Mouse (Mus musculus): ENCODE measurements around the gene Mxd3. TPM values are rescaled to one million over a fixed set of nuclear protein-coding genes. Genes with fewer than 3 reads are reported as not detected.

Mxd3 gene
- 293 and 332 TPM in 2 replicates for total RNA-seq (2015; ENCODE audit: low replicate concordance)
- total RNA-seq (2017; ENCODE audit: low replicate concordance) = 162 and 195 TPM in 2 replicates

DNA sequence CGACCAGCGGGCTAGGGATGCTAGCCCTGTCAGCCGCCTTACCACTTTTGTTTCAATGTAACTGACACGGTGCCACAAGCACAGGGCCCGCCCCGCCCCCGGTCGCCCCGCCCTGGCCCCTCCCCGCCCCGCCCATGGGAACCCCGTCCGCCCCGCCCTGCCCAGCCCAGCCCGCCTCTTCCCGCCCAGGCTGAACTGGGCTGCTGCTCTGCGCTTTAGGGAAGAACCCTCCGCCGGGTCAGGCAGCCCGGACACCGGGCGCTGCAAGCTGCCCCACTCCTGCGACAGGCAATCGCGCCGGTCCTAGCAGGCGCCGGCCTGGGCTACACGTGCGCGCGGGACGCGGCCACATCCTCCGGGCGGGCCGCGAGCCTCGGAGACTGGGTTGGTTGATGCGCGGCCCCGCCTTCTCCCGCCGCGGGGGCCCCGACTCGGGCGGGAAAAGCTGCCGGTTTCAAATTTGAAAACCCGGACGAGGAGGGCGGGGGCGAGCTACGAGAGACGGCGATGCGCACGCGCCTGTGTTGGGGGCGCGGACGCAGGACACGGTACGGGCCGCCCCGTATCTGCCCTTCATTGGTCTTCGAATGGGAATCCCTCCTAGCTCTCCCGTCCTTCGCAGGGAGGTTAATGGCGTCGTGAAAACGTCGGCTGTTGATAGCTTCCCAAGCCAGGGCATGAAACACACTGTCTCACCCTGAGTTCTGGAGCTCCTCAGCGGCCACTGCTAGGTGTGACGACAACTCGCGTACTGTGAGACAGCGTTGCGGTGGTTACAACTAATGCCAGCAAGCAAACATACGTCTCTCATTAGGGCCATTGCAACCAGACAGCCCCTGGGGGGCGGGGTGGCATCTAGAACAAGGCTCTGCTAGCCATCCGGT is at the start of gene Mxd3:
Mxd3 (minus strand) TSS at position 141 of the 884 bp plus-strand sequence.
- ATAC-seq (replicated peaks; ENCODE audit: low FRiP score, poor library complexity, severe bottlenecking) = peak; percentile 74

DNA sequence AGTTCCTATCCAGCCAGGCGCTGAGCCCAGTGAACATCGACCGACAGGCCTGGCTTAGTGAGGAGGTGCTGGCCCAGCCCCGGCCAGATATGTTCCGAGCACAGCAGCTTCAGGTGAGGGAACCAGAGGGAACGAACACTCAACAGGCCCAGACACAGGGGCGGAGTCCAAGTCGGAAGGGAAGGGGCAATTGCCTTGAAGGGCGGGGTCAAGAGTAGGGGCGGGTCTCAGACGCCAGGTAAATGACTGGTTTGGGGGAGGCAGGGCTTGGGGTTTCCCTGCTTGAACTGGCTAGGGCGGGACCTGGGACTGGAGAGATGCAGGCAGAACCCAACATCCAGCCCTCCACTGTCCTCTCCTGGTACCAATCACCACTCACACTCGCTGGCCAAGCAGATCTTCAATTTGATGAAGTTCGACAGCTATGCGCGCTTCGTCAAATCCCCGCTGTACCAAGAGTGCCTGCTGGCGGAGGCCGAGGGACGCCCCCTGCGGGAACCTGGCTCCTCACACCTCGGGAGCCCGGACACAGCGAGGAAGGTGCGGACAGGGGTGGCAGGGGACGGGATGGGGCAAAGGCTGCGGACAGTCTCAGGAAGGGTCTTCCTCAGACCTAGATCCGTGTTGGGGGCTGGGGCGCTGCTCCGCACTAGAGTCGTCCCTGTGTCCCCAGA is 49.4 kb upstream of the Mxd3 start:
- no peak for ATAC-seq (replicated peaks; ENCODE audit: low FRiP score, poor library complexity, severe bottlenecking)

DNA sequence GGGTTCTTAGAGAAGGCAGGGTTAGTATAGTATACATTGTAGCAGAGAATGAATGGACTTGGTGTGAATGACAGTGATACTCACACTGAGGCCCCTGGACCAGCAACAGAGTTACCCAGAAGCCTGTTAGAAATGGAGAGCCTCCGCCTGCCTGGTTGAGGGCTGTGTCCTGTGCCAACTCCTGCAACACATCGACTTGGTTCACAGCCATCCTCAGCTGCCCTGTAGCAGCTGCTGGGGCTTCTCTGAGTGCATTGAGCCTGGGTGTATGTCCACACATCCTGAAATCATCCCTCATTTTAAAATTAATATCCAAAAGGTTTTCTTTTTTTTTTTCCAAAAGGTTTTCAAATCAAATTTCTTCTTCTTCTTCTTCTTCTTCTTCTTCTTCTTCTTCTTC is 46.3 kb upstream of the Mxd3 start:
- ATAC-seq (replicated peaks; ENCODE audit: low FRiP score, poor library complexity, severe bottlenecking) = no peak

DNA sequence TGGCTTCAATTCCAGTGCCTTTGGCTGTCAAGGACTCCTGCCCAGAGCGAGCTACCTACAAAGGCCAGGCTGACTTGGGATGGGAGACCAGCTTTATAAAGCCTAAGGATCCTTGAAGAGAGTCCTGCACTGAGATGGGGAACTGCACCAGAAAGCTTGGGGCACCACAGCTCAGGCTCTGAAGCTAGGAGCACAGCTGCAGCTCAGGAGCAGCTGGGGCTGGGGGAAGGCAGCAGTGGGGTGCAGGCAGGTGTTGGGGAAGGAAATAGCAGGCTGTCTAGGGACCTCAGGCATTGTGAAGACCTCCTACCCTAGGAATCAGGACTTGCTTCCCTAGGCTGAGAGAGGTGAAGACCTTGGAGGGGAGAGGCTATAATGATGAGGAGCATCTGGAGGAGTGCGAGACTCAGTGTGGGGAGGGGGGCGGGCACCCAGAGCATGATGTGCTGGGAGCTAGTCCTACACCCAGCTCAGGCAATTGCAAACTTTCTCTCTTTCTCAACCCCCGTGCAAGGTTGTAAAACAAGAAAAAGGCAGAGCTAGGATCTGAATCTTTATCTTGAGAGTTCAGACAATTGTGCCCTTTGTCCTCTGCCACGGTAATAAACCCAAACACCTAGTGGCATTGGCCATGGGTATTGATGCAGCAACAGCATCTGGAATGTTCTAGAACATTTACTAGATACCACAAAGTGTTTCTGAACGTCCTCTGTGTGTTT is 44.7 kb upstream of the Mxd3 start:
- ATAC-seq (replicated peaks; ENCODE audit: low FRiP score, poor library complexity, severe bottlenecking) = no peak

DNA sequence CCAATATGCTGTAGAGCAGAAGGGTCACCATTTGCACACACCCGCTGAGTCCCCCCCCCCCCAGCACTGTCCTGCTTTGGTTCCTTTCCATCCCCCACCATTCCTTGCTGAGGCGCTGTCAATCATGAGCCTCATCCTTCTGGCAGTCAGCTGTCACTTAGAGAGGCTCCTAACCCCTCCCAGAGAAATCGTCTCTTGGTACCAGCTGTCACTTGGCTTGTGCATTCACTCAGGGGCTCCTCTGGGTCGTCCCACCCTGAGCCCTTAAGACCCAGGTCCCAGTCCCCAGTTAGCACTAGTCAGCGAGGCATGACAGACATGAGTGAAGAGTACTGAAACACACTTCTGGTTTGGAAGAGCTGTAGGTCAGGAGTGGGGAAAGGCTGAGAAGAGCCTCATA is 42.1 kb upstream of the Mxd3 start:
- ATAC-seq (replicated peaks; ENCODE audit: low FRiP score, poor library complexity, severe bottlenecking) = no peak

DNA sequence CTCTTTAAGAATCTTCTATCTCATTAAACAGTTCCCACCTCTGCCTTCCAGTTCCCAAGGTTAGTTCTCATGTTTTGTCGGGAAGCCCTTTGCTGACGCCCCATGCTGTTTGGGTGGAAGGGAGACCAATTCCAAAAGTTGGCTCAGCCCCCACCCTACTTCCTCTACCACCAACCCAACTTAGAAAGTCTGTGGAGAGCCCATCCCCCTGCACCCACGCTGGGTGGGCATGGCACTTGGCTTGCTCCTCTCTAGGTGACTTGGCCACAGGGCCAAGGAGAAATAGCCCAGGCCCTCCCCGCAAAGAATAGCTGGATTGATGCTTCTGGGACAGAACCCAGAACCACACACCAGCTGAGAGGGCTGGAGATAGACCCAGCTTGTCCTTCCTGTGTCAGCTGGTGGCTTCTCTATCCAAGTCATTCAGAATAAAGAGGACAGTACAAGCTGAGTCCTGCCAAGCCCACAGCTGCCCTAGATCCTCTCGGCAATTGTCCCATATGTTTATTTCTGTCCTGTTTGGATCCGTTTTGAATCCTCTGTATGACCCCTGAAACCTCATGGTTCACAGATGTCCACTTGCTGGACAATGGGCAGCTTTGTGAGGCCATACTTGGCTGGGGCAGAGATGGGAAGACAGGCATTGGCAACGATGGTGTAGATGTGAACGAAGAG is 41.5 kb upstream of the Mxd3 start:
- ATAC-seq (replicated peaks; ENCODE audit: low FRiP score, poor library complexity, severe bottlenecking) = no peak

DNA sequence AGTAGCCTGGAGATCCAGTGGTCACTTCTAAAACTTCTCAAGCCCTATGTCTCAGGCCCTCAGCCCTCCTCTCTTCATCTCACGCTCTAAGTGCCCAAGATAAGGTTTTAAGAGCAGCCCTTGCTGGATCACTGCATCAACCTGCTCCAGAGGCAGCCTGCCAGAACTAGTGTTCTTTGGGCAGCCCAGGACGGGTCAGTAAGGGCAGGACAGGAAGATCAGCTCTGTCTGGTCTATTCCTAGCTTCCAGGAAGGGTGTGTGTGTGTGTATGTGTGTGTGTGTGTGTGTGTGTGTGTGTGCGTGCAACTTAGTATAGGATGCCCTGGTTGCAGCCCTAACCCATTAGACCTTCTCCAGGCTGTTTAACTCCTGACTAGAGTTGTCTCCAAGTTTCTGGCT is 40.6 kb upstream of the Mxd3 start:
- ATAC-seq (replicated peaks; ENCODE audit: low FRiP score, poor library complexity, severe bottlenecking) = peak; percentile 49

DNA sequence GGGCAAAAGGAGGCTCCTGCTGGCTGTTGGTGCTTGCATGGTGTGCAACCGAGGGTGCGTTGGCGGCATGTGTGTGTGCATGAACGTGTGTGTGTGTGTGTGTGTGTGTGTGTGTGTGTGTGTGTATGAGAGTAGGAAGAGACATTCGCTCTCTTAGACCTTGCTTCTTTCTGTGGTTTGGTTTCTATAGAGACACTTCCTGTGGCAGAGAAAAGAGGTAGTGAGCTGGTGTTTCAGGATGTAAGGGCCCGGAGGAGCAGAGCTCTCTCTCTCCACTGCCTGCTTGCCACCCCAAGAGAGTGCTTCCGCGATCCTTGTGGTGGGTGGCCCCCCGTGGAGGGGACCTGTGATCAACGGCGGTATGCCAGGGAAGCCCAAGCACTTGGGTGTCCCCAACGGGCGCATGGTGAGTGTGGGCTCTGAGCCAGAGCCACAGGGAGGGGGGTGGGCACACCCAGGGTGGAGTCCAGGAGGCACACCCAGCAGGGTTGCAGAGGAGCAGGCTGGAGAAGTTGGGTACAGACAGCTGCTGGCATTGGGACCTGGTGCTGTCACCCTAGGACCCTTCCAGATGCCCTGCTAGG is 40.0 kb upstream of the Mxd3 start, which contains the start of gene Rgs14:
Rgs14 (plus strand) TSS at position 202 of the 584 bp plus-strand sequence.
- ATAC-seq (replicated peaks; ENCODE audit: low FRiP score, poor library complexity, severe bottlenecking) = peak; percentile 91

DNA sequence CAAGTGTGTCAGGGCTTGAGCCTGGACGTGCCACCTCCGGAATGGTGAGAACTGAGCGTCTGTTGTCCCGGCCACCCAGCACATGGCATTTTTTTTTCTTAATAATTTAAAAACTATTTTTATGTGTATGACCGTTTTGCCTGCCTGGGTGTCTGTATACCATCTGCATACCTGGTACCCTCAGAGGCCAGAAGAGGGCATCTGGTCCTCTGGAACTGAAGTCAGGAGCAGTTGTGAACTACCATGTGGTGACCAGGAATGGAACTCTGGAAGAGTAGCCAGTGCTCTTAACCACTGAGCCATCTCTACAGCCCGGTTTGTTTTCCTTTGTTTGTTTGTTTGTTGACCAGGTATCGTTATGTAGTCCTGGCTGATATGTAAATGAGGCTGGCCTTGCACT is 38.8 kb upstream of the Mxd3 start:
- no peak for ATAC-seq (replicated peaks; ENCODE audit: low FRiP score, poor library complexity, severe bottlenecking)

DNA sequence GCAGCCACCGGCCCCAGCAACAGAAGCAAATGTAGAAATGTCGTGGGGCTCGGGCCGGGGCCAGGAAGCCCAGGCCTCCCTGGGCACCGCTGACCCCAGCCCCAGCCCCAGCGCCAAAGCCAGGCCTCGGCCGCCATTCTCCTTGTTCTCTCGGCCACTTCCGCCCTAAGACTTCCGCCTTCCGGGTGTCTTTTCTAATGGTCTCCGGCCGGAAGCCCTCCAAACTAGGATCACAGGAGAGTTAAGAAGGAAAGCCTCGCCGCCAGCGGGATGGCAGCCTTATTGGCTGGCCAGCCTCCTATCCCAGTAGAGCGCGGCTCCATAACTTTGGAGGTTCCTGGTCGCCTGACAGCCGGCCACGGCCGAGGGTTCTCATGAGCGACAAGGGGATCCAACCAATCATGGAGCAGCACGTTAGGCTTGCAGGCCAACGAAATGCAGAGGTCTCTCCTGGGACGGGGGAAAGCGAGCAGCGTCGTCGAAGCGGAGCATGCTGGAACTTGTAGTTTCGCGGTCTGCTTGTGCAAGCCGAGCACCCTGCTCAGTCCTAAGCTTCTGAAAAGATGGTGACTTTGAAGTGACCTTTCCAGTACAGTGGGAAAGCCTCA is 32.9 kb upstream of the Mxd3 start, which contains the start of gene Lman2:
Lman2 (minus strand) TSS at position 331 of the 608 bp plus-strand sequence.
- peak; percentile 94 for ATAC-seq (replicated peaks; ENCODE audit: low FRiP score, poor library complexity, severe bottlenecking)

DNA sequence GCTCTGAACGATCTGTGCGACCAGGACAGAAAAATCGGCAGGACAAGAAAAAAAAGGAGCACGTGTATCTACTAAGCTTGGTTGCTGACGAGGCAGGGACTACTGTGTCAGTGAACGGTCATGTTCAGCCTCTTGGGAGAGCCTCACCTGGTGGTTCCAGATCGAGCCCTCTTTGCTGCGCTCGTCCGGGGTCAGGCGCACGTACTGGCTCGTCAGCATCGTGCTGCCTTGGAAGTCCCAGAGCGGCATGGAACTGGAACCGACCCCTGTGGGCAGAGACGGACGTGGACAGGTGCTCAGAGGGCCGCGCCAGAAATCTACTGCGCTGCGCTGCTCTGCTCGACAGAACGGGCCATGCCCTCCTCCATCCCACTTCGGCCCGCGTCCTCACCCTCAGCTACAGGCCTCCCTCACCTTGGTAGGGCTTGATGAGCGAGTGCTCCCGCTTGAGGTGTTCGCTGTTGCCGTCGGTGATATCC is 32.4 kb upstream of the Mxd3 start:
- ATAC-seq (replicated peaks; ENCODE audit: low FRiP score, poor library complexity, severe bottlenecking) = peak; percentile 31

DNA sequence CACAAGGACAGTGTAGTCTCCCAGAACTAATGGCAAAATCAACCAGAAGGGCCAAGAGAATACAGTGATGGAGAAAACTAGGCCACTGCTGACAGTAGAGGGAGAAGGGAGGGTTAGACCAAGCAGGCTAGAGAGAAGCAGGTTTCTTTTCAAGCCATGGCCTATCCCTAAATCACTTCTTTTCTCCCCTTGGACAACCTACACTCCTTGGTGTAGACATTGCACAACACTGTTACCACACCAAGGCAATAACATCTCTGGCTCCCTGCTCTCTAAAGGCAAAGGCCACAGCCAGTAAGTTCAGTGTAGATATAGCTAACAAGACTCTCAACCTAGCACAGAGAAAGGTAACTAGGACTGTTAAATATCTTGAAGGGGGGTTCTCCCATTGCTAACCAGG is 31.5 kb upstream of the Mxd3 start:
- no peak for ATAC-seq (replicated peaks; ENCODE audit: low FRiP score, poor library complexity, severe bottlenecking)

DNA sequence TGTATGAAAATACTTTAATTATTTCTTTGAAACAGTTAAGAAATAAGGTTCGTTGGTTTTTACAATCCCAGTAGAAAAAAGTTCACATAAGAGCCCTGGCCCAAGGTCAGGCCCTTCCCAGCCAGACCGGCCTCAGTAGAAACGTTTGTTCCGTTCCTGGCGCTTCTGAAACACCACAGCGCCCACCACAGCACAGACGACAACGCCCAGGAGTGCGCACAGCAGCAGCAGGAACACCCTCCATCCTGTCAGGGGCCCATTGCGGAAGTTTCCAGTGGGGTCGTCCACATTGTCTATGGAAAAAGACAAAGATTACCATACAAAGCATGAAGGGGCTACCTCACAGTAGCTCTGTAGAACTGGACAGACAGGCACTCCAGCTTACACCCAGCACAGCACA is 17.1 kb upstream of the Mxd3 start:
- no peak for ATAC-seq (replicated peaks; ENCODE audit: low FRiP score, poor library complexity, severe bottlenecking)

DNA sequence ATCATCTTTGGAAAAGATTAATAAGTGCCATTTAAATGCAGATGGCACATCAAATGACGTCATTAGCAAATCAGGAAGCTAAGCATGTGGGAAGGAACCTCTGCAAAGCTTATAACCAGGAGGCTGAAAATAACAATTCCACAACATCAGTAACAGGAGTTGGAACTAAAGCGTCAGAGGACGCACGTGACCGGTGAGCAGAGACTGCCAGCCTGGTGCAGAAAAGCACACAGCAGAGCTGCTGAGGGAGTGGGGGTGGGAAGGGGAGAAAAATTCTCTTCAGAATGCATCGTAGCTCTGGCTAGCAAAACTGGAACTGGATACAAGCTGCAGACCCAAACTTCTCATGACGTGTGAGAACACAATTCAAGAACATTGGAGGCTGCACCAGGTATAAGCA is 14.7 kb upstream of the Mxd3 start:
- ATAC-seq (replicated peaks; ENCODE audit: low FRiP score, poor library complexity, severe bottlenecking) = no peak

DNA sequence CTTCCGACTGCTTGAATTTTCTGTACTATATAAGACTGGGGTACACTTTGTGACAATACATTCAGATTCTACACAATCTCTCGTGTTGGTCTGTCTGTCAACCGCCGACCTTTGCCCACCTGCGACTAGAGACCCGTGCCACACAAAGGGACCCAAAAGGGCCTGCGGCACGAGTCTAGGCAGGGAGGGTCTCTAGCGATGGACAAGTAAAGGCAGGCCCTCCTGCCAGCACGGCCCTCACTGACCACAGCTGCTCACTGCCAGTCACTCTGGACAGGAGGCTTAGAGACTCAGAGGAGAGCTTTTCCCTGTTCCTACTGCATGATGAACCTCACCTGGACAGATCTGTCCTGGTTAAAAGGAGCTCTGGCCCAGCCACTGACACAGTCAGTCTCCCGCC is 12.8 kb upstream of the Mxd3 start:
- no peak for ATAC-seq (replicated peaks; ENCODE audit: low FRiP score, poor library complexity, severe bottlenecking)

DNA sequence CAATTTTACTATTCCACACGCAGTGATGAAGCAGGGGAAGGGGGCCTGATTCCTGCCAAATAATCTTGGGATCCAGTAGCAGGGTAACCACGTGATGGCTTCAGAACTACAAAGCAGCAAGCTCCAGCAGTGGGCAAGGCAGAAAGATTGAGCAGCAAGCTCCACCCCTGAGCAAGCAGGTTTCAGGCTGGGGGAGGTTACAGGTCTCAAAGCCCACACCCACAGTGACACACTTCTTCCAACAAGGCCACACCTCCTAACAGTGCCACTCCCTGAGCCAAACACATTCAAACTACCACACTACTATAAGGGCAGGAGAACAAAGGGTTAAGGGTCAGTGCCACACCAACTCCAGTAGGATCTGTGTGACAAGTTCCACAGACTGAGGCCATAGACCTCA is 9.6 kb upstream of the Mxd3 start:
- ATAC-seq (replicated peaks; ENCODE audit: low FRiP score, poor library complexity, severe bottlenecking) = peak; percentile 20; the same call in 1 of the 2 replicates

DNA sequence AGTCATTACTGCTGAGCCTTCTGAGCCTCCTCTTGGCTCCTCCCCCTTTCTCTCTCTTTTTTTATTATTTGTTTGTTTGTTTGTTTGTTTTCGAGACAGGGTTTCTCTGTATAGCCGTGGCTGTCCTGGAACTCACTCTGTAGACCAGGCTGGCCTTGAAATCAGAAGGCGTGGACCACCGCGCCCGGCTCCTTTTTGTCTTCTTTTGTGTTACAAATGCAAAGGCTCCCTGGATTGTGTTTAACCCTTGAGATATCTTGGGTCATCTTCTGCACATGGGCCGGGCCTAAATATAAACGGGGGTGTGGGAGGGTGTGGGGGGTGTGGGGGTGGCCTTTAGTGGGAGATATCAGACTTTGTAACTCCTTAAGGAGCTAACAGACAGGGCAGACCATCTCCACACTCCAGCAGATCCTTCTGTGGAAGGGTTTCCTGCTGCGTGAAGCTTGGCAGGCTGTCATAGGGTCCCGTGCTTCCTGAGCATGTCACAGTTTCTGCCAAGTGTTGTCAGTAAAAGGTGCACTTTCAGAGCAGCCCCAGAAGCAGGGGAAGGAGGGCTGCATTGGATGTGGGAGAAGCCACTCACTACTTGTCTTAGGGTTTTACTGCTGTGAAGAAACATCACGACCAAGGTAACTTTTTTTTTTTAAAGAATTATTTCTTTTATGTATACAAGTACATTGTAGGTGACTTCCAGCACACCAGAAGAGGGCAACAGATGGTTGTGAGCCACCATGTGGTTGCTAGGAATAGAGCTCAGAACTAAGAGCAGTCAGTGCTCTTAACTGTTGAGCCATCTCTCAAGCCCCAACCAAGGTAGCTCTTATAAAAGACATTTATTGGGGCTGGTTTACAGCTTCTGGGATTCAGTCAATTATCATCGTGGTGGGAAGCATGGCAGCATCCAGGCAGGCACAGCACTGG is 8.8 kb upstream of the Mxd3 start:
- no peak for ATAC-seq (replicated peaks; ENCODE audit: low FRiP score, poor library complexity, severe bottlenecking)

All from erythroid progenitor cell, adult 5-6 weeks (primary cell).